Mouse (Mus musculus): Measurements from ENCODE around the gene Pex6.

The Pex6 gene

DNA sequence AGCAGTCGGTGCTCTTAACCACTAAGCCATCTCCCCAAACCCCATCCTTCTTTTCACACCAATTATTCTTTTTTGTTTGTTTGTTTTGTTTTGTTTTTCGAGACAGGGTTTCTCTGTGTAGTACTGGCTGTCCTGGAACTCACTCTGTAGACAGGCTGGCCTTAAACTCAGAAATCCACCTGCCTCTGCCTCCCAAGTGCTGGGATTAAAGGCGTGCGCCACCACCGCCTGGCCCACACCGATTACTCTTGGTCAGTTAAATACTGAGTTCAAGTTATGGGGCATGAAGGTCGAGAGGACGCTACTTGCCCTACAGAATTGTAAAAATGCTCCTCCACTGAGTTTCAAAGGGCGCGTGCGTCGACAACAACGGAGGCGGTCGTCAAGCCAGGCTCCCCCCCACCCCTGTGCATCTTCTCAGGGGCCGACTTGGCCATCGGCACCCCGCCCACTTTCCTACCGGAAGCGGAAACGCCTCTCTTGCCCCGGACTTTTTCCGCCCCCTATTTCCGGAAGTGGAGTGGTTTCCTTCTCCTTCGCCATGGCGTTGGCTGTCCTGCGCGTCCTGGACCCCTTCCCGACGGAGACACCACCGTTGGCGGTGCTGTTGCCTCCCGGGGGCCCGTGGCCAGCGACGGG lies at the start of gene Pex6:
Gene Pex6 (plus strand): TSS at position 505 of the 639 bp plus-strand sequence.
- peak; percentile 93 to 97 for DNase-seq

DNA sequence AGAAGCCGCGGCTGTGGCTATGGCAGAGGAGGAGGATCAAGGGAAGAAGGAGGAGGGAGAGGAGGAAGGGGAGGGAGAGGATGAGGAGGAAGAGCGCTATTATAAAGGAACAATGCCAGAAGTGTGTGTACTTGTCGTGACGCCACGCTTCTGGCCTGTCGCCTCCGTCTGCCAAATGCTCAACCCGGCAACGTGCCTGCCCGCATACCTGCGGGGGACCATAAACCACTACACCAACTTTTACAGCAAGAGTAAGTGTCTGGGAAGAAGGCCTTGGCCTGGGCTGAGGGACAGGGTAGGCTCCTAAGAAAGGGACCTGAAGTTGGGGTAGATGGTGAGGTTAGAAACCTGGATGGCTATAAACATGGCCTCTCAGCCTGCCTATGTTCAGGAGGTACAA lies 49.3 kb upstream of the Pex6 start:
- peak; percentile 77 to 80 for DNase-seq

DNA sequence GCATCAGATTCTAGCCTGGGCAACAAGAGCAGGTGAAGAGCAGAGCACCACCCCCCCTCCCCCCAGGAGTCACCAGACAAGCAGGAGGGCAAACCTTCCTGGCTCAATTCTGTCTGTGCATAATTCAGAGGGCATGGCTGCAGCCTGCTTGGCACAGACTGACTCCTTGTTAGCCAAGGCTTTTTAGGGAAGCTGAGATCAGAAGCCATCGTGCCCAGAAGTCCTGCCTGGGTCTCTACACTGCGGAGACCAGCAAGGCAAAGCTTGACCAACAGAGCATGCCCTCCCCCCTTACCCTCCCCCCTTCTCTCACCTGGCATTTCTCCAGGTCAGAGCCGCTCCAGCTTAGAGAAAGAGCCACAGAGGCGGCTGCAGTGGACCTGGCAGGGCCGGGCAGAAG lies 48.5 kb upstream of the Pex6 start:
- peak; percentile 77 to 82 for DNase-seq

- DNase-seq, result peak in 1 of 2 experiments; percentile 25
Observed at GRCm38 (mm10) chr17:46667712-46668111, 43.6 kb upstream of the Pex6 start.

DNA sequence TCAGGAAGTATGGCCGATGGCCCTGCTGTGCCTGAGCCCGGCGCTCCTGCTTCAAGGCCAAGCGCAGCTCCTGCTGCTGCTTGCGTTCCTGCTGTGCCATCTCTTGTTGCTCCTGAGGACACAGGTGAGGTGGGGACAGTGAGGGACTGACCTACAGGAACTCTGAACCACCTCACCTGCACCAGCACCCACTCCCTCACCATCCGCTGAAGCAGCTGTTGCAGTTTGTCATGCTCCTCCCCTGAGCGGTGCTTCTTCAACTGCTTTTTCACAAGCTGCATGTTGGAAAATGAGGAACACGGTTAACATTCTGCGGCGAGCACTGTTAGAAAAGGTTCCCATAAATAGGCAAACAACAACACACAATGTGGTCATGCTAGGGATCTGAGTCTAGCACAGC lies 41.4 kb upstream of the Pex6 start:
- no peak for DNase-seq

DNA sequence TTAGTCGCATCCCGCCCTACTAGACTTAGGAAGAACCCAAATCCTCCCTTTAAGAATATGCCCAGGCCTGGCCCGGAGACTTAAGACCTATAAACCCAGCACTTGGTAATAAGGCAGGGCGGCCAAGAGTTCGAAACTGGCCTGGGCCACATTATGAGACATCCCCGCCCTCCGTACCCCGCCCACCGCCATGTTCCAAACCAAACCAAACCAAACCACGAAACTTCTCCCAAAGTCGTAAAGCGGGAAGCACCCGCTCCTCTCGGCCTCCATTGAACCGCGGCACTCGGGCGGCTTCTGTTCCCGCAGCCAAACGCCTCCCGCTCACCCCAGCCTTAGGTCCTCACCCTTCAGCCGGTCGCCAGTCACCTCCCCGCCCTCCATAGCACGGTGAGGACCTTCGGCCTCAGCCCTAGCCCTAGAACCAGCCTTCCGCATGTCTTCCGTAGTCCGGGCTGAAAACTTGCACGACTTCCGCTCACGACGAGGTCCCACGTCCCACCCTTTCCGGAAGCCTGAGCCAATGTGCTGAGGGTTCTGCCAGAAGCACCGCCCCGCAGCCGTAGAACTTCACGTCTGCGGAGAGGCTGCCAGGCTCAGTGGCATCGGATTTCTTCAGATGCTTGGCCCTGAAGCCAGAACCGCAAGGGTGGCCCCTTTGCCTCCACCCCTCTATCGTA lies 37.3 kb upstream of the Pex6 start, which contains the start of gene Rrp36:
Gene Rrp36 (minus strand): TSS at position 503 of the 680 bp plus-strand sequence.
- DNase-seq, result peak; percentile 88 to 92

- no peak for DNase-seq
Observed at GRCm38 (mm10) chr17:46674530-46675283, 36.6 kb upstream of the Pex6 start.

DNA sequence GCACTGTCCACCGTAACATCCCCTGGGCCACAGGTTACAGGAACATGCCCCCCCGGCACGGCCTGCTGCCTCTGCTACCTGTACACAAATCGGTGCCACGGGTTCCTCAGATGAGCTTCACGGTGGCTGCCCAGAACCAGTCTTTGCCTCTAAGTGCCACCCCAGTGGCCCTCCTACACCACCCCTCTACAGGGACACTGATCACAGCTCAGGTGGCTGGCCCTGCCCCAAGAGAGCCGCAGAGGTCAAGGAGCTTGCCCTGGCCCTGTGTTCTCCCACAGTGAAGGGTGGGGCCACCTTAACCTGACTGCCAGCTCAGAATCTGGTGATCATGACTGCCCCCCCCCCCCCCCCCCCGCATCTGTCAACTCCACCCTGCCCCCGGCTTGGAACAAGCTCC lies 32.8 kb upstream of the Pex6 start, which contains the start of gene Mea1:
Gene Mea1 (plus strand): TSS at position 378 of the 400 bp plus-strand sequence.
- peak in 1 of 2 experiments; percentile 37 for DNase-seq

DNA sequence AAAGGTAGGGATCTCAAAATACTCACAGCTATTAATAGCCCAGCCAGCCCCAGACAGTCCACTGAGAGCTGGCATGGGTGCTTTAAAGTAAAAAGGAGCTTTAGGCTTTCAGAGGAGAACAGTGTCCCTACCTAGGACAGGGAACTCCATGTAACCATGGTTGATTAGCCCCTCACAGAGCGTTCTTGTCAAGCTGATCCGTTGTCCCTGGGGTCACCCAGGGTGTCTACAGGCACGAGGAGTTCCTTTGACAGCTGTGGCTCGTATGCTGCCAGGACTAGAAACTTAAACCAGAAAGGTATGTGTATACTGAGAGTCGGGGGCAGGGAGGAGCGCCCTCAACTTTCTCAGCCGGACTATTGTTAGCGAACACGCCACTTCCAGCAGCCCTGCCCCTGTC lies 32.4 kb upstream of the Pex6 start:
- DNase-seq, result no peak

DNA sequence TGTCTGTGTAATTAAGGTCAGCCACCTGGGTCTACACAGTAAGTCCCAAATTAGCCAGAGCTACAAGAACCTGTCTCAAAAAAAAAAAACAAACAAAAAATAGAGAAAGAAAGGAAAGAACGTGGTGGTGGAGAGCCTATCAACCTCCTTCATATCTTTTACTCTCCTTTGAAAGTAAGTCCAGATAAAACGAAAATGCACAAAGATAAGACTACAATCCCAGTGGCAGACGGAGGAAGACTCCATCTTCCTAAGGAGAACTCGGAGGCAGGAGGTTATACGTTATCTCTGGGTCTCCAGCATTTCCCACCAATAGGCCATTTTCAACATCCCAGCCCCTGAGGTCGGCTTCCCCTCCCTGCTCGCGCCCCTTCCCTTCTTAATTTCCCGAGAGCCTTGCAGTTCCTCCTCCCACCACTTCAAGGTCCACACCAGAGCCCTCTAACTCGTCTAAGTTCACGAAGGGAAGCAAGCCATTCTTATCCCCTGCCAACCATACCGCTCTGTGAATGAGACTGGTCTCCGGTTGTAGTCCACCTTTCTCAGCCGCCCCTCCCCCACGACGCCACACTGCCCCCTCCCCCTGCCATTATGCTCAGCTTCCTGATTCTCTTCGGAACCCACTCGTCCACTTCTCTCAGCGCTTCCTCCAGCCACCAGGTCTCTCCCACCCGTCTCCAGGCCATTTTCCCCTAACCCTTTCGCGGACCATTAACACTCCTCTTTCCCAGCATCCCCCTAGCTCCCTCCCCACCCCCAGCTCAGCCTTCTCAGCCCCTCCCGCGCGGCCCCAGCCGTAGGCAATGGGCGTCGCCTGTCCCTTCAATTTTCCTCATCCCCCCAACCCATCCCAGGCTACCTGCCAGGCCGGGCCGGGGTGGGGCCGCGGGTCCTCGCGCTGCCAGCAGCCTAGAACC lies 31.2 kb upstream of the Pex6 start:
- peak in 1 of 2 experiments; percentile 72 for DNase-seq

- peak; percentile 96 to 99 for DNase-seq
Observed at GRCm38 (mm10) chr17:46680760-46681373, 30.4 kb upstream of the Pex6 start, which contains the start of gene Klhdc3. Klhdc3 (minus strand) TSS chr17:46680914.

GRCm38 (mm10) chr17:46681466-46682118 lies 29.7 kb upstream of the Pex6 start:
- DNase-seq, result peak in 1 of 2 experiments; percentile 27

GRCm38 (mm10) chr17:46682654-46683389 lies 28.4 kb upstream of the Pex6 start:
- DNase-seq, result peak in 1 of 2 experiments; percentile 24

DNA sequence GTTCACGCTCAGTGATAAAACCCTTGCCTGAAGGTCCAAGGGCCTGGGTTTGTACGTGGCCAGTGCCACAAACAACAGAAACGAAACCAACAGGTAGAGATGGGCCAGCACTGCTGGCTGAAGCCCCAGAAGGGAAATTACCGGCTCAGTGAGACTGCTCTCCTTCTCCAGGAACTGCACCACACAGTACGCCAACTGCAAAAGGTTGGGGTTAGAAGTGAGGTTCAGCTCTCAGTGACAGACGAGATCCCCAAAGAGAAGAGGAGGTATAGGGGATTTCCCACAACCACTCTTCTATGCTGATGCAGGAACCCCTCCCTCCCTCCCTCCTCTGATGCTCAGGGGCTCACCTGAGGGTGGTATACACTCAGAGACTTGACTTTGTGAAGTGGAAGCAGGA lies 25.4 kb upstream of the Pex6 start:
- no peak for DNase-seq

- DNase-seq, result no peak
Observed at GRCm38 (mm10) chr17:46690665-46691064, 20.6 kb upstream of the Pex6 start.

- no peak for DNase-seq
Observed at GRCm38 (mm10) chr17:46691390-46691789, 19.9 kb upstream of the Pex6 start.

- DNase-seq, result no peak
Observed at GRCm38 (mm10) chr17:46694517-46695063, 16.7 kb upstream of the Pex6 start.

GRCm38 (mm10) chr17:46698515-46698914 lies 12.7 kb upstream of the Pex6 start:
- DNase-seq, result no peak

GRCm38 (mm10) chr17:46699245-46699644 lies 12.0 kb upstream of the Pex6 start:
- DNase-seq, result no peak

- DNase-seq, result peak; percentile 62 to 77
Observed at GRCm38 (mm10) chr17:46699912-46700311, 11.4 kb upstream of the Pex6 start.
